ENCODE assay signal across 11 mouse cellular contexts in the genomic region with DNA sequence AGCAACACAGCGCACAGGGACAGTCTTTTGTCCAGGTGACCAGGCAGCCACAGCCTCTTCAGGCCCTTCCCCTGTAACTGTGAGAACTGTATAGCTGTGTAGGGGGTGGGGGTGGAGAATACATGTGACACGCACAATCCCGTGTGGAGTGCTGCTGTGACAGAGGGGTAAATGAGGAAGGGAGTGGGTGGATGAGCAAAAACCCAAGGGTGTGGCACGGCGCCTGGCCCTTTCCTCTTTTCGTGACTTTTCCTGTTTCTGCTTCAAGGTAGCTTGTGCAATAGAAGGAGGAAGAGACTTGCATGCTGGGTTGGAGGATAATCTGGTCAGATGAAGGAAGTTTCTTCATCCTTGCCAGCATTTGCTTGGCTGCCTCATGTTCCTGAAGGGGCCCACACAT. TPM values are rescaled to one million over a fixed set of nuclear protein-coding genes. Genes with fewer than 3 reads are reported as not detected.
DNase-seq lines count a peak whose midpoint lies in the region; ATAC-seq and TF ChIP-seq lines count a peak whose summit lies in the region.
"Had no signal": no experiment of that assay in that cellular context is flagged by ENCODE, and none has a peak within 500 bp of the region (broad histone marks: within the 10 kb centered on the region; RNA-seq: fewer than 3 reads in every experiment).

No protein-coding gene starts in this region.

- no peak for TF ChIP-seq CTCF in ES-Bruce4 (IDR thresholded peaks at IDR 0.05; ENCODE audit: low read depth, low read length)

- ATAC-seq in kidney, embryonic 16.5 days (ENCODE audit: low FRiP score, low TSS enrichment): no peak
- ATAC-seq: forebrain, embryonic 15.5 days had no signal

- H3K4me2 ChIP-seq in kidney, embryonic 16.5 days (replicated peaks; ENCODE audit: low read depth, low read length): no peak overlapping the region
- H3K4me2 ChIP-seq: forebrain, embryonic 15.5 days; hindbrain, embryonic 12.5 days; limb, embryonic 15.5 days had no signal

- peaks cover 6% of the 10 kb centered on the region for H3K4me1 ChIP-seq in ES-Bruce4 (ENCODE audit: control insufficient read depth, insufficient read depth, low read length)
- peaks cover 34% of the 10 kb centered on the region for H3K4me1 ChIP-seq in kidney, embryonic 16.5 days (ENCODE audit: insufficient read depth, low read length)

- no peak overlapping the region for H3K9ac ChIP-seq in ES-Bruce4 (ENCODE audit: low read depth, poor library complexity, severe bottlenecking)
- no peak overlapping the region for H3K9ac ChIP-seq in kidney, embryonic 16.5 days (replicated peaks; ENCODE audit: low read length)
- H3K9ac ChIP-seq: forebrain, embryonic 15.5 days; hindbrain, embryonic 12.5 days; limb, embryonic 15.5 days had no signal

- H3K27ac ChIP-seq in ES-Bruce4 (ENCODE audit: insufficient read depth, low read length): 0 out of 2 replicates have a peak overlapping the region, but pooled peaks have one; percentile 1
- no peak overlapping the region for H3K27ac ChIP-seq in kidney, embryonic 16.5 days (ENCODE audit: low read length)
- H3K27ac ChIP-seq: forebrain, embryonic 15.5 days; hindbrain, embryonic 12.5 days; limb, embryonic 15.5 days had no signal

- DNase-seq in layer of hippocampus, adult 9-11 months: peak; percentile 69
- DNase-seq in layer of hippocampus, postnatal 25 days (ENCODE audit: extremely low spot score in 1 of 2, low spot score in 1 of 2): no peak
- DNase-seq in B cell, adult 2 months: peak; percentile 41 to 54
- DNase-seq in lung, postnatal 36 days: peak; percentile 64
- DNase-seq in cerebellum, adult 9-10 months: no peak
- no peak for DNase-seq in urinary bladder, postnatal 36 days (ENCODE audit: low spot score in 2 of 2)

- no peaks in the 10 kb centered on the region for H3K27me3 ChIP-seq in ES-Bruce4 (ENCODE audit: control insufficient read depth, insufficient read depth, low read length, poor library complexity, severe bottlenecking)
- peaks cover 12% of the 10 kb centered on the region; the same call in 1 of the 2 replicates for H3K27me3 ChIP-seq in kidney, embryonic 16.5 days (ENCODE audit: insufficient read depth, low read length)

- TF ChIP-seq POLR2A in ES-Bruce4 (IDR thresholded peaks at IDR 0.05; ENCODE audit: insufficient read depth, low read length): no peak

- TF ChIP-seq EP300 in ES-Bruce4 (IDR thresholded peaks at IDR 0.05; ENCODE audit: insufficient read depth, low read depth, low read length): no peak

- no peaks in the 10 kb centered on the region for H3K36me3 ChIP-seq in ES-Bruce4 (ENCODE audit: control insufficient read depth, insufficient read depth, low read length, poor library complexity, severe bottlenecking)
- H3K36me3 ChIP-seq in kidney, embryonic 16.5 days (ENCODE audit: insufficient read depth, low read length): no peaks in the 10 kb centered on the region
- H3K36me3 ChIP-seq: forebrain, embryonic 15.5 days; hindbrain, embryonic 12.5 days; limb, embryonic 15.5 days had no signal

- H3K4me3 ChIP-seq in ES-Bruce4 (ENCODE audit: low read depth, low read length): no peak overlapping the region
- no peak overlapping the region for H3K4me3 ChIP-seq in kidney, embryonic 16.5 days (ENCODE audit: low read length)
- H3K4me3 ChIP-seq: forebrain, embryonic 15.5 days; hindbrain, embryonic 12.5 days; limb, embryonic 15.5 days had no signal

- 90% methylated on average over 6 of the region's 6 CpGs for WGBS in kidney, embryonic 16.5 days

- H3K9me3 ChIP-seq in ES-Bruce4 (replicated peaks; ENCODE audit: control insufficient read depth, insufficient read depth, low read length, poor library complexity, severe bottlenecking): no peaks in the 10 kb centered on the region
- H3K9me3 ChIP-seq in kidney, embryonic 16.5 days (ENCODE audit: low read length): no peaks in the 10 kb centered on the region
- H3K9me3 ChIP-seq: forebrain, embryonic 15.5 days; hindbrain, embryonic 12.5 days; limb, embryonic 15.5 days had no signal

RNA-seq across cellular contexts. Expression of gene Tcf20, which starts 21.9 kb away (rescaled TPM):
- total RNA-seq in layer of hippocampus, postnatal 25 days (2021): 100 to 1,000 TPM; 213 TPM
- 104 and 108 TPM in 2 replicates for polyA plus RNA-seq in ES-Bruce4 (2011; ENCODE audit: insufficient read depth, insufficient read length, low read depth, missing spikeins)
- polyA plus RNA-seq in kidney, embryonic 16.5 days (2015; fragmentation: Nextera tagmentation; extraction: Ambion mirVana): 7.3 and 8.3 TPM in 2 replicates

RNA-seq across cellular contexts. Expression of gene Nfam1, which starts 23.6 kb away (rescaled TPM):
- 1 to 10 TPM; 2.5 to 2.7 TPM for total RNA-seq in layer of hippocampus, postnatal 25 days (2021)
- polyA plus RNA-seq in ES-Bruce4 (2011; ENCODE audit: insufficient read depth, insufficient read length, low read depth, missing spikeins): 3.3 and 5.8 TPM in 2 replicates
- 2.6 and 3.3 TPM in 2 replicates for polyA plus RNA-seq in kidney, embryonic 16.5 days (2015; fragmentation: Nextera tagmentation; extraction: Ambion mirVana)

Comparison
In these comparisons a context has a peak if more than half of its experiments do, and no peak if none do; other contexts are left out.
1. DNase-seq: peak in layer of hippocampus, adult 9-11 months (single experiment), B cell, adult 2 months (2 of 2) and lung, postnatal 36 days (single experiment); none in layer of hippocampus, postnatal 25 days (0 of 2), cerebellum, adult 9-10 months (single experiment) and urinary bladder, postnatal 36 days (0 of 2).
2. RNA of gene Tcf20, which starts 21.9 kb away (polyA plus RNA-seq): 104 to 108 TPM in ES-Bruce4; 7.3 to 8.3 TPM in kidney, embryonic 16.5 days; every median in the first group is over 10 times any median in the second.